Comparison of ENCODE assay signal across 22 mouse cellular contexts in genomic region chr13:69825396-69826095, GRCm38 (mm10). TPM values are rescaled to one million over a fixed set of nuclear protein-coding genes. Genes with fewer than 3 reads are reported as not detected.
DNase-seq lines count a peak whose midpoint lies in the region; ATAC-seq and TF ChIP-seq lines count a peak whose summit lies in the region.
"Had no signal": no experiment of that assay in that cellular context is flagged by ENCODE, and none has a peak within 500 bp of the region (broad histone marks: within the 10 kb centered on the region; RNA-seq: fewer than 3 reads in every experiment).

No protein-coding gene starts in this region.

- no peak for TF ChIP-seq CTCF in brain, embryonic 14.5 days (IDR thresholded peaks at IDR 0.05; ENCODE audit: borderline replicate concordance, extremely low read depth, insufficient read depth, insufficient read length)

- no peak overlapping the region for H3K9ac ChIP-seq in hindbrain, embryonic 16.5 days (ENCODE audit: low read depth, low read length)
- H3K9ac ChIP-seq: heart, embryonic 13.5 days; liver, postnatal 0 days; neural tube, embryonic 15.5 days had no signal

- no peak for ATAC-seq in hindbrain, embryonic 16.5 days
- ATAC-seq: activated CD4-positive, CD25-positive, alpha-beta regulatory T cell, adult 4 months; liver, postnatal 0 days had no signal

- no peaks in the 10 kb centered on the region for H3K36me3 ChIP-seq in hindbrain, embryonic 10.5 days
- no peaks in the 10 kb centered on the region for H3K36me3 ChIP-seq in hindbrain, embryonic 16.5 days (ENCODE audit: control insufficient read depth, insufficient read depth, low read length)
- H3K36me3 ChIP-seq: G1E; heart, embryonic 13.5 days; limb, embryonic 10.5 days; neural tube, embryonic 15.5 days had no signal

- H3K4me1 ChIP-seq in hindbrain, embryonic 10.5 days (replicated peaks): peaks cover 26% of the 10 kb centered on the region
- no peaks in the 10 kb centered on the region; the same call in 1 of the 2 replicates for H3K4me1 ChIP-seq in hindbrain, embryonic 16.5 days (ENCODE audit: control insufficient read depth, insufficient read depth, low read depth, low read length)
- H3K4me1 ChIP-seq: heart, embryonic 13.5 days had no signal

- no peaks in the 10 kb centered on the region for H3K9me3 ChIP-seq in hindbrain, embryonic 10.5 days
- no peaks in the 10 kb centered on the region for H3K9me3 ChIP-seq in hindbrain, embryonic 16.5 days (ENCODE audit: control insufficient read depth, low read length)
- H3K9me3 ChIP-seq: G1E; heart, embryonic 13.5 days; limb, embryonic 10.5 days; neural tube, embryonic 15.5 days had no signal

- 48% methylated on average over 8 of the region's 8 CpGs for WGBS in hindbrain, embryonic 10.5 days
- 38% methylated on average over 8 of the region's 8 CpGs for WGBS in hindbrain, embryonic 16.5 days

- H3K27me3 ChIP-seq in hindbrain, embryonic 10.5 days (ENCODE audit: insufficient read depth, poor library complexity, severe bottlenecking): no peaks in the 10 kb centered on the region
- no peaks in the 10 kb centered on the region for H3K27me3 ChIP-seq in hindbrain, embryonic 16.5 days (replicated peaks; ENCODE audit: control insufficient read depth, insufficient read depth, low read length)
- H3K27me3 ChIP-seq: heart, embryonic 13.5 days; neural tube, embryonic 15.5 days had no signal

- H3K27ac ChIP-seq in hindbrain, embryonic 10.5 days: no peak overlapping the region
- no peak overlapping the region for H3K27ac ChIP-seq in hindbrain, embryonic 16.5 days (ENCODE audit: low read depth, low read length)
- H3K27ac ChIP-seq: heart, embryonic 13.5 days; limb, embryonic 10.5 days; neural tube, embryonic 15.5 days had no signal

- H3K4me2 ChIP-seq in hindbrain, embryonic 16.5 days (ENCODE audit: low read length): no peak overlapping the region
- H3K4me2 ChIP-seq: heart, embryonic 13.5 days; neural tube, embryonic 15.5 days had no signal

- H3K4me3 ChIP-seq in hindbrain, embryonic 10.5 days: no peak overlapping the region
- H3K4me3 ChIP-seq in hindbrain, embryonic 16.5 days (ENCODE audit: low read length): no peak overlapping the region
- H3K4me3 ChIP-seq: heart, embryonic 13.5 days; limb, embryonic 10.5 days; myocyte; neural tube, embryonic 15.5 days had no signal

- no peak for TF ChIP-seq POLR2A in brain, embryonic 14.5 days (IDR thresholded peaks at IDR 0.05; ENCODE audit: borderline replicate concordance, extremely low read depth, insufficient read depth, insufficient read length, poor library complexity, severe bottlenecking)

- peak; percentile 45 for DNase-seq in adrenal gland, postnatal 10 days
- DNase-seq in adrenal gland, adult 18-20 months (ENCODE audit: low spot score in 2 of 2): no peak
- DNase-seq in hindbrain, embryonic 10.5 days (ENCODE audit: low spot score): peak; percentile 12
- DNase-seq in brain, embryonic 14.5 days (ENCODE audit: low read depth): peak; percentile 55
- peak; percentile 26 for DNase-seq in retina, embryonic 14.5 days (ENCODE audit: low spot score)
- DNase-seq in kidney, postnatal 25 days: no peak
- DNase-seq: cerebellum, adult 11-12 months; cerebellum, postnatal 25 days; kidney, adult 18-20 months; kidney, postnatal 36 days; layer of hippocampus, adult 9-11 months; liver, postnatal 0 days; lung, postnatal 14 days; right cerebral cortex, postnatal 25 days; thymus, postnatal 36 days had no signal

RNA-seq across cellular contexts. Expression of gene Med10, which starts 23.4 kb away (rescaled TPM):
- 10 to 100 TPM; 55.0 to 62.9 TPM for total RNA-seq in adrenal gland, postnatal 10 days (2021)
- total RNA-seq in adrenal gland, adult 18-20 months (2021): 10 to 100 TPM; 45.4 to 56.2 TPM
- 202 and 229 TPM in 2 replicates for polyA plus RNA-seq in hindbrain, embryonic 10.5 days (2016; fragmentation: Nextera tagmentation; extraction: Ambion mirVana)
- 135 and 141 TPM in 2 replicates for polyA plus RNA-seq in hindbrain, embryonic 16.5 days (2015; fragmentation: Nextera tagmentation; extraction: Ambion mirVana)
- 72.4 and 95.3 TPM in 2 replicates for polyA plus RNA-seq in brain, embryonic 14.5 days (2012; rRNA removed)

Comparison
In these comparisons a context has a peak if more than half of its experiments do, and no peak if none do; other contexts are left out.
1. DNase-seq: peak in adrenal gland, postnatal 10 days (single experiment), hindbrain, embryonic 10.5 days (single experiment), brain, embryonic 14.5 days (single experiment) and retina, embryonic 14.5 days (single experiment); none in adrenal gland, adult 18-20 months (0 of 2) and kidney, postnatal 25 days (0 of 2).